Mouse (Mus musculus) heart, embryonic 15.5 days (tissue): ENCODE measurements around the gene Mmrn2. TPM values are rescaled to one million over a fixed set of nuclear protein-coding genes. Genes with fewer than 3 reads are reported as not detected.
"Not testable (repeated sequence)": the region's sequence is repeated elsewhere in the genome, so short reads cannot be mapped to it uniquely, and the experiment has no call there.

Experiments used
- ATAC-seq: fragments of 200-750 bp; cut with Nextera tagmentation; replicated peaks from 2 replicates; pipeline ENCODE4 v1.8.0; 2017; ENCODE audit warnings: low read depth, moderate TSS enrichment; ENCODE audit not compliant: insufficient number of reproducible peaks, insufficient read depth, low FRiP score
- H3K27ac ChIP-seq: fragments of 300-500 bp; sonication (generic); 2 replicates; pipeline ENCODE4 v1.5.1; 2015; ENCODE audit warnings: mild to moderate bottlenecking, inconsistent platforms
- H3K27me3 ChIP-seq: fragments of 300-500 bp; sonication (generic); 2 replicates; pipeline ENCODE4 v1.6.1; 2015; ENCODE audit warnings: inconsistent platforms
- H3K36me3 ChIP-seq: fragments of 300-500 bp; sonication (generic); 2 replicates; pipeline ENCODE4 v1.6.1; 2015; ENCODE audit warnings: mild to moderate bottlenecking, inconsistent platforms
- H3K4me1 ChIP-seq: fragments of 300-500 bp; sonication (generic); replicated peaks from 2 replicates; pipeline ENCODE4 v1.6.1; 2015; ENCODE audit warnings: inconsistent platforms
- H3K4me2 ChIP-seq: fragments of 300-500 bp; sonication (generic); 2 replicates; pipeline ENCODE4 v1.6.1; 2015; ENCODE audit warnings: inconsistent platforms, mild to moderate bottlenecking, moderate library complexity
- H3K4me3 ChIP-seq: fragments of 300-500 bp; sonication (generic); 2 replicates; pipeline ENCODE4 v1.5.1; 2015; ENCODE audit warnings: mild to moderate bottlenecking, inconsistent platforms
- H3K9ac ChIP-seq: fragments of 300-500 bp; sonication (generic); 2 replicates; pipeline ENCODE4 v1.6.1; 2015; ENCODE audit warnings: mild to moderate bottlenecking, inconsistent platforms
- H3K9me3 ChIP-seq: fragments of 300-500 bp; sonication (generic); replicated peaks from 2 replicates; pipeline ENCODE4 v1.6.1; 2016; ENCODE audit warnings: inconsistent platforms
- WGBS: fragments of 180-500 bp; shearing (Covaris S2); methylation state at CpG from one replicate; pipeline ENCODE4 v1.1.7; 2015; ENCODE audit warnings: mixed read lengths; 5-methylcytosine and 5-hydroxymethylcytosine counted together
- polyA plus RNA-seq: library from polyadenylated mRNA; unstranded; fragments of >200 nt; fragmentation: Nextera tagmentation; extraction: Ambion mirVana; gene quantifications from 2 replicates; pipeline ENCODE4 v1.2.1, GENCODE M21; 2015

Mmrn2 gene
- polyA plus RNA-seq, 1 experiment from 2014 or later, result 26.0 TPM

DNA sequence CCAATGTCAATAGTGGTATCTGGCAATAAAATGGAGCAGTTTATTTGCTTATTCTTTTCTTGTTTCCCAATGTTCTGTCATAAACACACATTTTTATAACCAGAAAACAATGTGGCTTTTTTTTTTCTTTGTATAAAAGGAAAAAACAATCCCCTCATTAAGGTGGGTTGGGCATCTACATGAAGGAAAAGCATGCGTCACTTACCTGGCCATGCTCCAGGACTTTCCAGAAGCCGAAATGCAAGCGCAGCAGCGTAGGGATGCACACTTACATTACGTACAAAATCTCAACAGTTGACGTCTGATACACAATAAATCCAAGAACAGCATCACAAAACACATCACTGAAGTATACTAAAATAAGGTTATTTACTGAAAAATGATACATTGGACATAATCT, 35.5 kb downstream of the Mmrn2 start:
- Histone ChIP-seq H3K36me3 (peaks cover 75% of the 10 kb centered on the region), H3K4me3 (no peak overlapping the region), H3K4me2 (no peak overlapping the region), H3K9ac (no peak overlapping the region), H3K27ac (no peak overlapping the region), H3K4me1 (no peaks in the 10 kb centered on the region), H3K27me3 (no peaks in the 10 kb centered on the region), H3K9me3 (no peaks in the 10 kb centered on the region)
- ATAC-seq, result no peak
- WGBS, result 87% methylated on average over 6 of the region's 6 CpGs

DNA sequence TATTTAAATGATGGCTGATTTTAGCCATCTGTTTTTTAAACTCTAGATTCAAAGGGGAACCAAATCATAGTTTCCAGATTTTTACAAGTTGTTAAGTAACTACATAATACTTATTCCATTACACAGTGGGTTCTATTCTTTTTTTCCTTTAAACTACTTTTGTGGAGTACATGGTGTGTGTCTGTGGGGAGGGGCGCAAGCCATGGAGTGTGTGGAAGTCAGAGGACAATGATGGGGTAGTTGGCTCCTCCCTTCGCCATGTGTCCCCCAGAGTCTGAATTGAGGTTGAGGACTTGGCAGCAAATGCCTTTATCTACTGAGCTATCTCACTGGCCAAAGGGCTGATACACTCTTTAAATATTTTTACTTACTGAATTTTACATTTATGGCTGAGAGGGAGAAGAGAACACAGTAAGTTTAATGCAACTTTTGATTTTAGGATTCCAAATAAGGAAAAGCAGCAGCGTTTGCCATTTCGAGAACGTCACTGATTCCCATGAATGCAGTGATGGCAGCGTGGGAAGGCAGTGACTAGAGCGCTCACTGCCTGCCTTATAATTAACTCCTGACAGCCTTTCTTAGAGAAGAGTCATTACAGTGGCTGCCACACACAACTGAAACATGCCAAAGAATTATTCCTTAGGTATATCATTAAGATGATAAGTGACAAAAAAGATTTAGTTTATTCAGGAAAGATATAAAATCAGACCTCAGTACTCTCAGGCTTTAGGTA, 37.1 kb downstream of the Mmrn2 start:
- Histone ChIP-seq H3K36me3 (peaks cover 66% of the 10 kb centered on the region), H3K27ac (no peak overlapping the region), H3K9ac (no peak overlapping the region), H3K4me2 (no peak overlapping the region), H3K4me1 (no peaks in the 10 kb centered on the region), H3K9me3 (no peaks in the 10 kb centered on the region), H3K4me3 (no peak overlapping the region), H3K27me3 (no peaks in the 10 kb centered on the region)
- no peak for ATAC-seq
- WGBS, result 89% methylated on average over 7 of the region's 7 CpGs

DNA sequence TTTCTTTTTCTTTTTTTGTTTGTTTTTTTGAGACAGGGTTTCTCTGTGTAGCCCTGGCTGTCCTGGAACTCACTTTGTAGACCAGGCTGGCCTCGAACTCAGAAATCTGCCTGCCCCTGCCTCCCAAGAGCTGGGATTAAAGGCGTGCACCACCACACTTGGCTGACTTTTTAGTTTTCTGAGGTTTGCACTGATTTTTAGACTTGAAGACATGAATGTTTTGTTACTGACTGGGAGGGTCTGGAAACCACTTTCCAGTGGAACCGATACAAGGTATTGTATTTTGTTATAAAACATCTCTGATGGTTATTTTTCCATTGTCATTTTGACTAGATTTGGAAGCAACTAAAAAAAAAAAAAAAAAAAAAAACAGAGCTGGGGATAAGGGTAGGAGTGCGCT, 41.7 kb downstream of the Mmrn2 start:
- H3K27ac ChIP-seq, H3K27me3 ChIP-seq, ATAC-seq, H3K9ac ChIP-seq, H3K4me2 ChIP-seq, H3K4me1 ChIP-seq, H3K4me3 ChIP-seq, H3K9me3 ChIP-seq: not testable (repeated sequence)
- WGBS, result 93% methylated on average over 4 of the region's 4 CpGs
- peaks cover 64% of the 10 kb centered on the region for H3K36me3 ChIP-seq

DNA sequence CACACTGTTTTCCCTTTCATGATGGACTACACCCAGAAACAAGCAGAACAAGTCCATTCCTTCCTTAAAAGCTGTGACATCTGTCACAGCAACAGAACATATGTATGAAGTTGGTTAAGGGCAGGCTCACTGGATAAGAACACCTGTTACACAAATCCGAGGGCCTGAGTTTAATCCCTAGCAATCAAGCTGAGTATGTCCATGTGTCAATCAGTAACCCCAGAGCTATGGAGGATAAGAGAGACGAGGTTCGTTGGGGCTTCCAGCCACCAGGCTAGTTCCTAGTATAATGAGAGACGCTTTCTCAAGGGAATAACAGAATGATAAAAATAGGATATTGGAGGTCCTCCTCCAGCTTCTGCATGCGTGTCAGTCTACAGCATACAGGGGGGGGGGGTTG, 42.2 kb downstream of the Mmrn2 start:
- 79% methylated on average over 5 of the region's 5 CpGs for WGBS
- Histone ChIP-seq H3K4me1 (no peaks in the 10 kb centered on the region), H3K27ac (no peak overlapping the region), H3K27me3 (no peaks in the 10 kb centered on the region), H3K36me3 (peaks cover 63% of the 10 kb centered on the region), H3K9ac (no peak overlapping the region), H3K9me3 (no peaks in the 10 kb centered on the region), H3K4me3 (no peak overlapping the region), H3K4me2 (no peak overlapping the region)
- no peak for ATAC-seq

DNA sequence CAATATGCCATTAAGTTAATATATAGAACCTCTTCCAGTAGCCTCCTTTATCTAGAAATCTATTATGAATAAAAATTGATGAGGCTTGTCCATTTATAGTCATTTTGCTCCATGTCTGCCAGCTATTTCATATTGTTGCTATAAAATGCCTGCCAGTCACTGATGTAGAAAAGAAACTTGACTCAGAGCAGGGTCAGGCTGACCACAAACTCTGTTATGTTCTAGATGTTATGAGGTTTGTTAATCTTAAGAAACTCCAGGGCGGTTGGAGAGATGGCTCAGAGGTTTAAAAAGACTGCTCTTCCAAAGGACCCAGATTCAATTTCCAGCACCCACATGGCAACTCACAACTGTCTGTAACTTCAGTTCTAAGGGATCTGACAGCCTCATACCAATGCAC, 45.8 kb downstream of the Mmrn2 start:
- no peak overlapping the region for H3K4me3 ChIP-seq
- H3K4me2 ChIP-seq, result no peak overlapping the region
- 91% methylated on average over 1 of the region's 1 CpGs for WGBS
- no peak overlapping the region for H3K9ac ChIP-seq
- no peaks in the 10 kb centered on the region for H3K27me3 ChIP-seq
- H3K27ac ChIP-seq, result no peak overlapping the region
- no peak for ATAC-seq
- peaks cover 65% of the 10 kb centered on the region for H3K36me3 ChIP-seq
- H3K4me1 ChIP-seq, result no peaks in the 10 kb centered on the region
- H3K9me3 ChIP-seq, result no peaks in the 10 kb centered on the region

DNA sequence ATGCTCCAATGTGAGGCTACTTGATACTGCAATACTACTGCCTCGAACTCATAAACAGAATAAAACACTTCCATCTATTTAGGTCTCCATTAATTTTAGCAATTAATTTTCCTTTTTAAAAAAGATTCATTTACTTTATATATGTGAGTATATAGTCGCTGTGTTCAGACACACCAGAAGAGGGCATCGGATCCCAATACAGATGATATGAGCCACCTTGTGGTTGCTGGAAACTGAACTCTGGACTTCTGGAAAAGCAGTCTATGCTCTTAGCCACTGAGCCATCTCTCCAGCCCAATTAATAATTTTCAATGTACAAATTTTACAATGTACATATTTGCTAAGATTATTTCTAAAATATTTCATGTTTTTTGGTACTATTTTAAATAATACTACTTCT, 53.0 kb downstream of the Mmrn2 start:
- peaks cover 61% of the 10 kb centered on the region for H3K36me3 ChIP-seq

DNA sequence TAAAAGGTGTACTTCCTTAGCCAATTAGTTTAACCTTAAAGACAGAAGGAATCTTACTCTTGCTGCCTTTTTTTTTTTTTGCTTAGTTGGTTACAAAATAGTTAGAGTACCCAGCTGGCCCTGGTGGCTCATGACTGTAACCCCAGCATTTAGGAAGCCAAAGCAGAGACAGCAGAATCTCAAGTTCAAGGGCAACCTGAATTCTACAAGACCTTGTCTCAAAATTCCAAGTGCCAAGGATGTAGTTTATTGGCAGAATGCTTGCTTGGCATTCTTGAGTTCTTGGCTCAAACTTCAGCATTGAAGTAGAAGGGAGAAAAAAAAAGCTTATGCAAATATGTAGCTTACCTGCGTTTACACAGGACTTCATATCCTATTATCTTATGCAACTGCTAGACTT, 53.8 kb downstream of the Mmrn2 start:
- no peaks in the 10 kb centered on the region for H3K9me3 ChIP-seq
- no peak overlapping the region for H3K4me2 ChIP-seq
- H3K36me3 ChIP-seq, result peaks cover 55% of the 10 kb centered on the region
- no peak overlapping the region for H3K4me3 ChIP-seq
- H3K9ac ChIP-seq, result no peak overlapping the region
- no peaks in the 10 kb centered on the region for H3K27me3 ChIP-seq
- WGBS, result 62% methylated on average over 1 of the region's 1 CpGs
- no peak overlapping the region for H3K27ac ChIP-seq
- H3K4me1 ChIP-seq, result no peaks in the 10 kb centered on the region
- ATAC-seq, result no peak

More for the DNA sequence above, 53.0 kb downstream of the Mmrn2 start:
- Histone ChIP-seq H3K4me1 (no peaks in the 10 kb centered on the region), H3K4me3 (no peak overlapping the region), H3K9me3 (no peaks in the 10 kb centered on the region), H3K27me3 (no peaks in the 10 kb centered on the region), H3K4me2 (no peak overlapping the region), H3K27ac (no peak overlapping the region), H3K9ac (no peak overlapping the region)
- ATAC-seq, result no peak
- WGBS, result 93% methylated on average over 3 of the region's 3 CpGs

DNA sequence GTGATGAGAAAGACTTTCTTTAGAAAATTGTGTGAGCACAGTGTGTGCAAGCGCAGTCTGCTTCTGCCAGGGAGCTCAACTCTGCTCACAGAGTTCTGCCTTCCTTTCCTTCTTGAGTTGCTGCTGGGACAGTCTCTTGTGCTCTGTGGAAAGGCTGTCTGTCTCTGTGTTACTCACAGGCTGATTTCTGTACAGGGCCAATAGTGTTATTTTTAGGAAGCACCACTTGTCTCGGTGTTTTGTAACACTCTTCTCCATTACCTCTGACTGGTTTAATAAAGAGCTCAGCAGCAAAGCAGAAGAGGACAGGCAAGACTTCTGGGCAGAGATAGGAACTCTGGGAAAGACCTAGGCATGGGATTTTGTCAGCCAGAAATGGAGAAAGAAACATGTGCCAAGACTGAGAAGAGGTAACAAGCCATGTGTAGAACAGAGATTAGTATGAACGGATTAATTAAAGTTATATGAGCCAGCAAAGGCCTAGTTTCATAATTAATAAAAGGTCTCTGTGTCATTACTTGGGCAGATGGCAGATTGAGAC, 65.3 kb downstream of the Mmrn2 start:
- H3K4me3 ChIP-seq, result no peak overlapping the region
- H3K27ac ChIP-seq, result peak overlapping the region; percentile 70
- peaks cover 21% of the 10 kb centered on the region for H3K36me3 ChIP-seq
- peaks cover 26% of the 10 kb centered on the region for H3K4me1 ChIP-seq
- H3K4me2 ChIP-seq, result no peak overlapping the region
- H3K9ac ChIP-seq, result no peak overlapping the region
- no peak; the same call in 1 of the 2 replicates for ATAC-seq
- no peaks in the 10 kb centered on the region for H3K9me3 ChIP-seq
- no peaks in the 10 kb centered on the region for H3K27me3 ChIP-seq
- 60% methylated on average over 3 of the region's 3 CpGs for WGBS

DNA sequence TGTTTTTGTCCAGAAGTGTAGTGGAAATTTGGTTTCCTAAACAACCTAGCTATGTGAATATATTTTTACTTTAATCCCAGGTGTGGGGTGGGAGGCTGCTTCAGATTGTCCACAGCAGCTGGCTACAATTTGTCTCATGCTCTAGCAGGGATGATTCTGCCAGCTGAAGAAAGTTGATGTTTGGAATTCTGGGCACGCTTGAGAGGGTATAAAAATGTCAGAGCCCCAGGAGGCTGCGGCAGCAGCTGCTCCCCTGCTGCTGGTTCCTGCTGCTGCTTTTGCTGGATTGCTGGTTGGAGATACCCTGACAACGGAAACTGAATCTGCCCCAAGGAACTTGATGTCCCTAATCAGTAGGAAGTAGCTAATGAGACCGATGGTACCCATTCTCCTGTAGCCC, 67.3 kb downstream of the Mmrn2 start:
- Histone ChIP-seq H3K9ac (no peak overlapping the region), H3K4me3 (no peak overlapping the region), H3K9me3 (no peaks in the 10 kb centered on the region), H3K4me1 (peaks cover 26% of the 10 kb centered on the region), H3K36me3 (peaks cover 21% of the 10 kb centered on the region), H3K4me2 (no peak overlapping the region), H3K27ac (peak overlapping the region; percentile 0; the same call in 1 of the 2 replicates), H3K27me3 (no peaks in the 10 kb centered on the region)
- WGBS, result 58% methylated on average over 4 of the region's 4 CpGs
- no peak for ATAC-seq

DNA sequence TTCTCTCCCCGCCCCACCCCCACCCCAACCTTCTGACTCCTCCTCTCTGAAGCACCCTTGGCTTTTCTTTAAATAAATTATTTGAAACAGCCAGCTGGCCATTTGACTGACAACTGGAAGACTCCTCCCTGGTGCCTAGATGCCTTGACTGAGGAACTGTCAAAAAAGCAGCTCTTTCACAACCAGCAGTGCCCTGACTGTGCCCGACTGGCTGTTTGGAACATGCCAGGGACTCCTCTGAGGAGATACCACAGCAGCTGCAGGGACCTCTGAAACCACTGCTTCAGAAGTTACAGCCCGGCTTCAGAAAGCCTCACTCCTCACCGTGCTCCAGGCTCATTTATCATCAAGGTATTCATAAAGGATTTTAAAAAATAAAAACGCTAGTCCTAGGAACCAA, 69.1 kb downstream of the Mmrn2 start:
- no peak overlapping the region; the same call in 1 of the 2 replicates for H3K27ac ChIP-seq
- no peak for ATAC-seq
- WGBS, result 69% methylated on average over 5 of the region's 5 CpGs
- H3K4me3 ChIP-seq, result no peak overlapping the region
- H3K9ac ChIP-seq, result no peak overlapping the region
- no peaks in the 10 kb centered on the region for H3K9me3 ChIP-seq
- no peaks in the 10 kb centered on the region for H3K27me3 ChIP-seq
- no peak overlapping the region for H3K4me2 ChIP-seq
- H3K36me3 ChIP-seq, result peaks cover 25% of the 10 kb centered on the region
- H3K4me1 ChIP-seq, result peaks cover 23% of the 10 kb centered on the region

DNA sequence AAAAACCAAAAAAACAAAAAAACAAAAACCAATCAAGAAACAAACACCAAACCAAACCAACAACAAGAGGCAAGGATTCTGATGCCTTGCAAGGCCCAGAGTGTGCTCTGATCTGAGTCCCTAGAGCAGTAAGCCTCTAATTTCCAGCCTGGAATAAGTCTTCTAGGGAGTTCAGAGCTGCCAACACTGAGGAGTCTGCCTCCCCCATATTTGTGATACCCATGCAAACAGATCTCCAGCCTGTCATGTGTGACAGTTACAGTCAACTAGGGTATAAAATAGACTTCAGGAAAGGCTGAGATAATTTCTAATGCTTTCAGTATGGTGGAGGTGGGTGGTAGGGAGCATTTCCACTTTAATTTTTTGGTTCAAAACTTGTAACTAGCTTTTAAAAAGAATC, 69.7 kb downstream of the Mmrn2 start:
- Histone ChIP-seq H3K9ac (no peak overlapping the region), H3K27ac (no peak overlapping the region), H3K4me1 (peaks cover 20% of the 10 kb centered on the region), H3K4me2 (no peak overlapping the region), H3K9me3 (no peaks in the 10 kb centered on the region), H3K36me3 (peaks cover 25% of the 10 kb centered on the region), H3K4me3 (no peak overlapping the region), H3K27me3 (no peaks in the 10 kb centered on the region)
- no peak for ATAC-seq

DNA sequence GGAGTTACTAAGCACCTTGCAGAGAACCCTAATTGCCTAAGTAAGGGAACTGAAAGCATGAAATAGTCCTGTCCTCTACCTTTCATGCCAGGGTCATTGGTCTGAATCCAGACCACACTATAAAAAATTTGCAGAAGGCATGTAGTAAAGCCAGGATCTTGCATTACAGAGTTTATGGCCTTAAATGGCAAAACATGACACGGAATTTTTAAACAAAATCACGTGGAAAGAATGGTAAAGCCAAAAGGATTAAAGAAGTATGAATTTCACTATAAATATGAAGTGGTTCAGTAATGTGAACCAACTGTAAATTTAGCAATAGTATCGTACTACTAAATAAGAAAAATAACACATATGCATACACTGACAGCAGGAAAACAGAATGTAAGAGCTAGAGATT, 70.1 kb downstream of the Mmrn2 start:
- no peak overlapping the region for H3K4me2 ChIP-seq
- no peak overlapping the region for H3K9ac ChIP-seq
- H3K4me3 ChIP-seq, result no peak overlapping the region
- WGBS, result 80% methylated on average over 3 of the region's 3 CpGs
- no peak for ATAC-seq
- peaks cover 25% of the 10 kb centered on the region for H3K36me3 ChIP-seq
- no peaks in the 10 kb centered on the region for H3K9me3 ChIP-seq
- no peaks in the 10 kb centered on the region for H3K27me3 ChIP-seq
- peaks cover 18% of the 10 kb centered on the region for H3K4me1 ChIP-seq
- no peak overlapping the region for H3K27ac ChIP-seq
